Mouse (Mus musculus): ENCODE measurements around the gene Pgs1. TPM values are rescaled to one million over a fixed set of nuclear protein-coding genes. Genes with fewer than 3 reads are reported as not detected.

Gene Pgs1
- polyA plus RNA-seq, 1 experiment: 65.8 TPM

- Histone ChIP-seq H3K36me3 (ENCODE audit: control insufficient read depth, insufficient read depth) (peaks cover 33% of the 10 kb centered on the region), H3ac (ENCODE audit: control insufficient read depth, insufficient read length, low read depth) (no peak overlapping the region), H3K4me3 (ENCODE audit: insufficient read depth, poor library complexity, severe bottlenecking) (no peak overlapping the region), H3K27me3 (ENCODE audit: control insufficient read depth, insufficient read depth, insufficient read length) (no peaks in the 10 kb centered on the region), H3K79me2 (ENCODE audit: control insufficient read depth, insufficient read depth) (peaks cover 94% of the 10 kb centered on the region), H3K79me3 (ENCODE audit: low read depth) (peaks cover 67% of the 10 kb centered on the region)
- TF ChIP-seq USF1 (IDR thresholded peaks at IDR 0.05; ENCODE audit: low read depth): no peak
- TF ChIP-seq MAX (IDR thresholded peaks at IDR 0.05): peak; percentile 80
- peak; percentile 79 for TF ChIP-seq CEBPB (IDR thresholded peaks at IDR 0.05; ENCODE audit: low read depth)
- TF ChIP-seq FOSL1 (IDR thresholded peaks at IDR 0.05; ENCODE audit: insufficient read depth, low read length, poor library complexity, severe bottlenecking): peak; percentile 86
- peak; percentile 46 for TF ChIP-seq MYOD1 (IDR thresholded peaks at IDR 0.05; ENCODE audit: control insufficient read depth, insufficient read length, low read depth)
- no peak for TF ChIP-seq MYOG (IDR thresholded peaks at IDR 0.05; ENCODE audit: control insufficient read depth, extremely low read depth, insufficient read length)
- TF ChIP-seq CTCF (IDR thresholded peaks at IDR 0.05; ENCODE audit: control insufficient read depth, insufficient read depth, insufficient read length): no peak
Observed at GRCm38 (mm10) chr11:118012595-118012994, 26.5 kb downstream of the Pgs1 start.

- H3ac ChIP-seq (ENCODE audit: control insufficient read depth, insufficient read length, low read depth): no peak overlapping the region
- TF ChIP-seq FOSL1 (IDR thresholded peaks at IDR 0.05; ENCODE audit: insufficient read depth, low read length, poor library complexity, severe bottlenecking) (no peak), CTCF (IDR thresholded peaks at IDR 0.05; ENCODE audit: control insufficient read depth, insufficient read depth, insufficient read length) (no peak), CEBPB (IDR thresholded peaks at IDR 0.05; ENCODE audit: low read depth) (no peak), MYOG (IDR thresholded peaks at IDR 0.05; ENCODE audit: control insufficient read depth, extremely low read depth, insufficient read length) (no peak), MYOD1 (IDR thresholded peaks at IDR 0.05; ENCODE audit: control insufficient read depth, insufficient read length, low read depth) (no peak), MAX (IDR thresholded peaks at IDR 0.05) (no peak), USF1 (IDR thresholded peaks at IDR 0.05; ENCODE audit: low read depth) (no peak)
- peaks cover 65% of the 10 kb centered on the region for H3K79me3 ChIP-seq (ENCODE audit: low read depth)
- H3K4me3 ChIP-seq (ENCODE audit: insufficient read depth, poor library complexity, severe bottlenecking): no peak overlapping the region
- H3K79me2 ChIP-seq (ENCODE audit: control insufficient read depth, insufficient read depth): peaks cover 94% of the 10 kb centered on the region
- no peaks in the 10 kb centered on the region for H3K27me3 ChIP-seq (ENCODE audit: control insufficient read depth, insufficient read depth, insufficient read length)
- H3K36me3 ChIP-seq (ENCODE audit: control insufficient read depth, insufficient read depth): peaks cover 41% of the 10 kb centered on the region
Observed at GRCm38 (mm10) chr11:118013339-118013738, 27.2 kb downstream of the Pgs1 start.

GRCm38 (mm10) chr11:118014391-118014995, 28.4 kb downstream of the Pgs1 start:
- Histone ChIP-seq H3K4me3 (ENCODE audit: insufficient read depth, poor library complexity, severe bottlenecking) (no peak overlapping the region), H3K27me3 (ENCODE audit: control insufficient read depth, insufficient read depth, insufficient read length) (no peaks in the 10 kb centered on the region), H3K79me2 (ENCODE audit: control insufficient read depth, insufficient read depth) (peaks cover 94% of the 10 kb centered on the region), H3ac (ENCODE audit: control insufficient read depth, insufficient read length, low read depth) (no peak overlapping the region), H3K79me3 (ENCODE audit: low read depth) (peaks cover 65% of the 10 kb centered on the region), H3K36me3 (ENCODE audit: control insufficient read depth, insufficient read depth) (peaks cover 52% of the 10 kb centered on the region)
- no peak for TF ChIP-seq CTCF (IDR thresholded peaks at IDR 0.05; ENCODE audit: control insufficient read depth, insufficient read depth, insufficient read length)
- TF ChIP-seq CEBPB (IDR thresholded peaks at IDR 0.05; ENCODE audit: low read depth): no peak
- TF ChIP-seq MAX (IDR thresholded peaks at IDR 0.05): no peak
- TF ChIP-seq FOSL1 (IDR thresholded peaks at IDR 0.05; ENCODE audit: insufficient read depth, low read length, poor library complexity, severe bottlenecking): no peak
- no peak for TF ChIP-seq MYOG (IDR thresholded peaks at IDR 0.05; ENCODE audit: control insufficient read depth, extremely low read depth, insufficient read length)
- no peak for TF ChIP-seq MYOD1 (IDR thresholded peaks at IDR 0.05; ENCODE audit: control insufficient read depth, insufficient read length, low read depth)

- TF ChIP-seq MYOG (IDR thresholded peaks at IDR 0.05; ENCODE audit: control insufficient read depth, extremely low read depth, insufficient read length): no peak
- TF ChIP-seq FOSL1 (IDR thresholded peaks at IDR 0.05; ENCODE audit: insufficient read depth, low read length, poor library complexity, severe bottlenecking): no peak
- TF ChIP-seq CTCF (IDR thresholded peaks at IDR 0.05; ENCODE audit: control insufficient read depth, insufficient read depth, insufficient read length): no peak
- TF ChIP-seq USF1 (IDR thresholded peaks at IDR 0.05; ENCODE audit: low read depth): no peak
- peak; percentile 34 for TF ChIP-seq MAX (IDR thresholded peaks at IDR 0.05)
- TF ChIP-seq CEBPB (IDR thresholded peaks at IDR 0.05; ENCODE audit: low read depth): peak; percentile 63
- no peak for TF ChIP-seq MYOD1 (IDR thresholded peaks at IDR 0.05; ENCODE audit: control insufficient read depth, insufficient read length, low read depth)
- Histone ChIP-seq H3ac (ENCODE audit: control insufficient read depth, insufficient read length, low read depth) (peak overlapping the region; percentile 31), H3K79me2 (ENCODE audit: control insufficient read depth, insufficient read depth) (peaks cover 93% of the 10 kb centered on the region), H3K79me3 (ENCODE audit: low read depth) (peaks cover 58% of the 10 kb centered on the region), H3K36me3 (ENCODE audit: control insufficient read depth, insufficient read depth) (peaks cover 57% of the 10 kb centered on the region), H3K4me3 (ENCODE audit: insufficient read depth, poor library complexity, severe bottlenecking) (no peak overlapping the region), H3K27me3 (ENCODE audit: control insufficient read depth, insufficient read depth, insufficient read length) (no peaks in the 10 kb centered on the region)
Observed at GRCm38 (mm10) chr11:118015381-118016145, 29.5 kb downstream of the Pgs1 start.

- Histone ChIP-seq H3K27me3 (ENCODE audit: control insufficient read depth, insufficient read depth, insufficient read length) (no peaks in the 10 kb centered on the region), H3ac (ENCODE audit: control insufficient read depth, insufficient read length, low read depth) (no peak overlapping the region), H3K79me3 (ENCODE audit: low read depth) (peaks cover 47% of the 10 kb centered on the region), H3K4me3 (ENCODE audit: insufficient read depth, poor library complexity, severe bottlenecking) (no peak overlapping the region), H3K36me3 (ENCODE audit: control insufficient read depth, insufficient read depth) (peaks cover 78% of the 10 kb centered on the region), H3K79me2 (ENCODE audit: control insufficient read depth, insufficient read depth) (peaks cover 88% of the 10 kb centered on the region)
- TF ChIP-seq CTCF (IDR thresholded peaks at IDR 0.05; ENCODE audit: control insufficient read depth, insufficient read depth, insufficient read length) (no peak), FOSL1 (IDR thresholded peaks at IDR 0.05; ENCODE audit: insufficient read depth, low read length, poor library complexity, severe bottlenecking) (no peak), MAX (IDR thresholded peaks at IDR 0.05) (no peak), USF1 (IDR thresholded peaks at IDR 0.05; ENCODE audit: low read depth) (no peak), CEBPB (IDR thresholded peaks at IDR 0.05; ENCODE audit: low read depth) (no peak), MYOD1 (IDR thresholded peaks at IDR 0.05; ENCODE audit: control insufficient read depth, insufficient read length, low read depth) (no peak), MYOG (IDR thresholded peaks at IDR 0.05; ENCODE audit: control insufficient read depth, extremely low read depth, insufficient read length) (no peak)
Observed at GRCm38 (mm10) chr11:118018328-118018727, 32.2 kb downstream of the Pgs1 start.

All from C2C12 (cell line).